Mouse (Mus musculus): ENCODE data around the gene Gzf1.

DNA sequence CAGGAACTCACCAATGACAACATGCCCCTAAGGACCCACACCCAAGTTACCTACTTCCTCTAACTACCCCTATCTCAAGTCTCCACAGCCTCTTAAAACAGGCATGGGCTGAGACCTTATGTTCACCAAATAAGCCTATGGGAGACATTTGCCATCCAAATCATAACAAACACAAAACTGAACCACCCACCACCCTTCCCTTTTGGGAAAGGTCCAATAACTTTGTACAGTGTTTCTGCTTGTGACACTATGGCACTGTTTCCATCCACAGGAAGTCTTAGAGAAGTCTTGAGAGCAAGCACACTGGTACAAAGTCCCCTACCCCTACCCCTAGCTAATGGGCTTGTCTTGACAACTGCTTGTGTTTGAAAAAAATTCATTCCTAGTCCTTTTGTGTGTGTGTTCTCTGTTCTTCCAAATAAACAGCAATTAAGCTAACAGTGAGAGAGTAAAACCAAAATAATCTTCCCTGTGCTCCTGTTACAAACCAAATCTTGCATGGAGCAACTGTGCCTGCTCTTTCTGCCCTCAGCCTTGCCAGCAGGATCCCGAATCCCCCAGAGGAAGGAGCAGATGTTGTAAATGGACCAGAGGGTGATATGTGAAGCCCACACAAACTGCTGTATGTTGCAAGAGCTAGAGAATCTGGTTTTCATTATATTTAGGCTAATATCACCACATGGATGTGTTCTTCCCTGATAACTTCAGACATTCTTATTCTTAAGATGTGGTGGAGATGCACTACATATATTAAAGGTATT lies 38.0 kb upstream of the Gzf1 start:
- TF ChIP-seq CTCF (IDR thresholded peaks at IDR 0.05; ENCODE audit: low read depth), result no peak
- TF ChIP-seq EP300 (optimal IDR thresholded peaks at IDR 0.05), result no peak

Measured in stomach, postnatal 0 days (tissue).